Mouse (Mus musculus) liver, embryonic 13.5 days (tissue): ENCODE results near the gene Tnfrsf18. TPM values are rescaled to one million over a fixed set of nuclear protein-coding genes. Genes with fewer than 3 reads are reported as not detected.

Experiments used
- ATAC-seq: fragments of 200-750 bp; cut with Nextera tagmentation; 2 replicates; pipeline ENCODE4 v1.8.0; 2017; ENCODE audit warnings: low read depth, mild to moderate bottlenecking, moderate number of reproducible peaks, moderate library complexity
- DNase-seq: peaks from one replicate; pipeline ENCODE4 v3.0.0; 2022
- H3K27ac ChIP-seq: fragments of 300-500 bp; sonication (generic); 2 replicates; pipeline ENCODE4 v1.5.1; 2015; ENCODE audit warnings: moderate library complexity, mild to moderate bottlenecking, inconsistent platforms
- H3K27me3 ChIP-seq: fragments of 300-500 bp; sonication (generic); 2 replicates; pipeline ENCODE4 v1.6.1; 2015; ENCODE audit warnings: mild to moderate bottlenecking, inconsistent platforms
- H3K36me3 ChIP-seq: fragments of 300-500 bp; sonication (generic); 2 replicates; pipeline ENCODE4 v1.6.1; 2015; ENCODE audit warnings: mild to moderate bottlenecking, inconsistent platforms
- H3K4me1 ChIP-seq: fragments of 300-500 bp; sonication (generic); replicated peaks from 2 replicates; pipeline ENCODE4 v1.6.1; 2015; ENCODE audit warnings: inconsistent platforms
- H3K4me2 ChIP-seq: fragments of 300-500 bp; sonication (generic); 2 replicates; pipeline ENCODE4 v1.6.1; 2015; ENCODE audit warnings: inconsistent platforms, mild to moderate bottlenecking, moderate library complexity
- H3K4me3 ChIP-seq: fragments of 300-500 bp; sonication (generic); replicated peaks from 2 replicates; pipeline ENCODE4 v1.5.1; 2015; ENCODE audit warnings: mild to moderate bottlenecking, inconsistent platforms
- H3K9ac ChIP-seq: fragments of 300-500 bp; sonication (generic); 2 replicates; pipeline ENCODE4 v1.6.1; 2015; ENCODE audit warnings: mild to moderate bottlenecking, inconsistent platforms
- H3K9me3 ChIP-seq: fragments of 300-500 bp; sonication (generic); replicated peaks from 2 replicates; pipeline ENCODE4 v1.6.1; 2016; ENCODE audit warnings: inconsistent platforms
- WGBS: fragments of 180-500 bp; shearing (Covaris S2); methylation state at CpG from one replicate; pipeline ENCODE4 v1.1.7; 2015; ENCODE audit not compliant: insufficient replicate concordance; 5-methylcytosine and 5-hydroxymethylcytosine counted together
- polyA plus RNA-seq: library from polyadenylated mRNA; unstranded; fragments of >200 nt; fragmentation: Nextera tagmentation; extraction: Ambion mirVana; gene quantifications from 2 replicates; pipeline ENCODE4 v1.2.1, GENCODE M21; 2015

Gene Tnfrsf18
- 0.60 and 0.65 TPM in 2 replicates for polyA plus RNA-seq

GRCm38 (mm10) chr4:156026013-156026412 is at the start of gene Tnfrsf18:
Gene Tnfrsf18, plus strand, starts transcription at chr4:156026164.
- no peaks in the 10 kb centered on the region for H3K9me3 ChIP-seq
- no peak within 1 kb of the TSS for H3K27ac ChIP-seq
- peaks cover 25% of the 10 kb centered on the region for H3K4me1 ChIP-seq
- no peak within 1 kb of the TSS for H3K9ac ChIP-seq
- ATAC-seq (no peak), DNase-seq (no peak)
- no peaks in the 10 kb centered on the region for H3K27me3 ChIP-seq
- no peak within 1 kb of the TSS for H3K4me3 ChIP-seq
- H3K4me2 ChIP-seq, result no peak within 1 kb of the TSS
- WGBS, result 38% methylated on average over 4 of the region's 4 CpGs
- H3K36me3 ChIP-seq, result peaks cover 5% of the 10 kb centered on the region; the same call in 1 of the 2 replicates

DNA sequence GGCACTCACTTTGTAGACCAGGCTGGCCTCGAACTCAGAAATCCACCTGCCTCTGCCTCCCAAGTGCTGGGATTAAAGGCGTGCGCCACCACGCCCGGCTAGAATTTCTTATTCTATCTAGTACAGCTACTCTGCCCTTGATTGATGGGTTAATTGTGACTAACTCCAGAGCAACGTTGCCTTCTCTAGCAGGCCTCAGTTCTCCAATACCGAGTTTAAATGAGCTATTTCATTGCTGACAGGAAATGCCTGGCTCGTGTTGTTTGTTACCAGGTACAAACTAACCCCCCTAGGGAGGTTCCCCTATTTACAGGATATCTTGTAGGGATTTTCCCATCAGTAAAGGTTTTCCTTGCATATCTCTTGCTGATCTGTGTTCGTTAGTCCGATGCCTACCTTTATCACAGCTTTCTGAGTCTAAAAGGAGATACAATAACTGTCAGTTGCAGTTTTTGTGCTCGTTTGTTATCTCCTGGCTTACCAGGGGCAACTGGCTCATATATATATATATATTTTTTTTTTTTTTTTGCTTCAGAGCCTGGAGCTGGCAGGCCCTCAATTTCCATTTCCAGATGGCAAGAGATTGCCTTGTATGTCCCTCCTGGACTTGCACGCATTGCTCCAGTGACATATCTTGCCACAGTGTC is 44.4 kb upstream of the Tnfrsf18 start:
- no peak overlapping the region for H3K4me3 ChIP-seq
- H3K4me1 ChIP-seq, result peaks cover 16% of the 10 kb centered on the region
- WGBS, result 43% methylated on average over 12 of the region's 12 CpGs
- peaks cover 7% of the 10 kb centered on the region for H3K27me3 ChIP-seq
- no peaks in the 10 kb centered on the region for H3K9me3 ChIP-seq
- H3K9ac ChIP-seq, result no peak overlapping the region
- no peak overlapping the region for H3K4me2 ChIP-seq
- H3K27ac ChIP-seq, result no peak overlapping the region
- DNase-seq, result no peak
- no peaks in the 10 kb centered on the region for H3K36me3 ChIP-seq
- ATAC-seq, result peak; percentile 20; the same call in 1 of the 2 replicates

- Histone ChIP-seq H3K9me3 (no peaks in the 10 kb centered on the region), H3K4me1 (peaks cover 31% of the 10 kb centered on the region), H3K4me2 (no peak overlapping the region), H3K27ac (no peak overlapping the region), H3K27me3 (peaks cover 7% of the 10 kb centered on the region), H3K36me3 (no peaks in the 10 kb centered on the region), H3K9ac (no peak overlapping the region), H3K4me3 (no peak overlapping the region)
- ATAC-seq, result no peak
- no peak for DNase-seq
- WGBS, result 23% methylated on average over 2 of the region's 2 CpGs
Observed at GRCm38 (mm10) chr4:155983788-155984187, 42.2 kb upstream of the Tnfrsf18 start.

- Histone ChIP-seq H3K9ac (peak overlapping the region; percentile 84), H3K27me3 (no peaks in the 10 kb centered on the region), H3K36me3 (peaks cover 12% of the 10 kb centered on the region), H3K4me1 (peaks cover 73% of the 10 kb centered on the region), H3K27ac (peak overlapping the region; percentile 89), H3K4me3 (peak overlapping the region; percentile 85), H3K9me3 (no peaks in the 10 kb centered on the region), H3K4me2 (peak overlapping the region; percentile 100)
- DNase-seq (peak; percentile 51), ATAC-seq (no peak)
- WGBS, result 67% methylated on average over 22 of the region's 22 CpGs
Observed at GRCm38 (mm10) chr4:155991211-155991907, 34.6 kb upstream of the Tnfrsf18 start.

DNA sequence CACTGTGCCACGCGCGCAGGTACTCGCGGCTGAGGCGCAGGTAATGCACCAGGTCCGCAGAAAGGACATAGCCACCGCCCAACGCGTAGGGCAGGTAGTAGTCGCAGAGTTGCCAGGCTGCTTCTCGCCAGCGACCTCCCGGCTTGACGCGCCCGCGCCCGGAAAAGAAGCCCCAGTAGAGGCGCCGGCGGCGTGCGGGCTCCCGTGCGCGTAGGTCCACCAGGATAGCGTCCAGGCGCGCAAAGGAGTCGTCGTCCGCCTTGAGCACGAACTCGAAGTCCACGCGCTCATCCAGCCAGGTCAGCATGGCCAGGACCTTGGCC is 34.1 kb upstream of the Tnfrsf18 start:
- no peaks in the 10 kb centered on the region for H3K9me3 ChIP-seq
- H3K4me1 ChIP-seq, result peaks cover 76% of the 10 kb centered on the region
- no peak for ATAC-seq
- H3K4me3 ChIP-seq, result peak overlapping the region; percentile 85
- H3K4me2 ChIP-seq, result peak overlapping the region; percentile 100
- peak overlapping the region; percentile 84 for H3K9ac ChIP-seq
- H3K27me3 ChIP-seq, result no peaks in the 10 kb centered on the region
- no peak for DNase-seq
- H3K27ac ChIP-seq, result peak overlapping the region; percentile 89
- WGBS, result 20% methylated on average over 37 of the region's 37 CpGs
- H3K36me3 ChIP-seq, result peaks cover 17% of the 10 kb centered on the region

- peak; percentile 80 for DNase-seq
- Histone ChIP-seq H3K36me3 (peaks cover 22% of the 10 kb centered on the region), H3K27ac (peak within 1 kb of the TSS; percentile 96), H3K9me3 (no peaks in the 10 kb centered on the region), H3K4me1 (peaks cover 75% of the 10 kb centered on the region), H3K27me3 (no peaks in the 10 kb centered on the region), H3K4me2 (peak within 1 kb of the TSS; percentile 100), H3K9ac (peak within 1 kb of the TSS; percentile 92), H3K4me3 (peak within 1 kb of the TSS; percentile 85)
- peak; percentile 79 for ATAC-seq
- WGBS, result under 1% methylated on average over 99 of the region's 99 CpGs
Observed at GRCm38 (mm10) chr4:155992241-155992905, 33.6 kb upstream of the Tnfrsf18 start, which contains the start of the genes B3galt6 and Sdf4. Gene B3galt6, minus strand, starts transcription at chr4:155992649. Gene Sdf4, plus strand, starts transcription at chr4:155992872.

GRCm38 (mm10) chr4:155992906-155993547 is 32.9 kb upstream of the Tnfrsf18 start:
- H3K27ac ChIP-seq, result peak overlapping the region; percentile 96
- H3K27me3 ChIP-seq, result no peaks in the 10 kb centered on the region
- DNase-seq (peak; percentile 94), ATAC-seq (peak; percentile 77)
- peak overlapping the region; percentile 92 for H3K9ac ChIP-seq
- H3K4me3 ChIP-seq, result peak overlapping the region; percentile 85
- WGBS, result under 1% methylated on average over 70 of the region's 70 CpGs
- peak overlapping the region; percentile 75 for H3K4me2 ChIP-seq
- H3K9me3 ChIP-seq, result no peaks in the 10 kb centered on the region
- peaks cover 28% of the 10 kb centered on the region for H3K36me3 ChIP-seq
- peaks cover 68% of the 10 kb centered on the region for H3K4me1 ChIP-seq

- 1% methylated on average over 15 of the region's 15 CpGs for WGBS
- DNase-seq (no peak), ATAC-seq (no peak)
- peak overlapping the region; percentile 96 for H3K27ac ChIP-seq
- H3K9me3 ChIP-seq, result no peaks in the 10 kb centered on the region
- H3K4me1 ChIP-seq, result peaks cover 62% of the 10 kb centered on the region
- no peaks in the 10 kb centered on the region for H3K27me3 ChIP-seq
- H3K4me3 ChIP-seq, result peak overlapping the region; percentile 85
- H3K4me2 ChIP-seq, result peak overlapping the region; percentile 75
- peaks cover 34% of the 10 kb centered on the region for H3K36me3 ChIP-seq
- peak overlapping the region; percentile 92 for H3K9ac ChIP-seq
Observed at GRCm38 (mm10) chr4:155993606-155994005, 32.4 kb upstream of the Tnfrsf18 start.

- DNase-seq (no peak), ATAC-seq (no peak)
- 88% methylated on average over 3 of the region's 3 CpGs for WGBS
- Histone ChIP-seq H3K36me3 (peaks cover 95% of the 10 kb centered on the region), H3K27me3 (no peaks in the 10 kb centered on the region), H3K4me2 (no peak overlapping the region), H3K4me1 (no peaks in the 10 kb centered on the region), H3K9me3 (no peaks in the 10 kb centered on the region), H3K9ac (no peak overlapping the region), H3K4me3 (no peak overlapping the region), H3K27ac (no peak overlapping the region)
Observed at GRCm38 (mm10) chr4:156004109-156004508, 21.9 kb upstream of the Tnfrsf18 start.

- Histone ChIP-seq H3K4me2 (no peak overlapping the region), H3K4me1 (no peaks in the 10 kb centered on the region), H3K9me3 (no peaks in the 10 kb centered on the region), H3K27me3 (no peaks in the 10 kb centered on the region), H3K27ac (no peak overlapping the region), H3K4me3 (no peak overlapping the region), H3K9ac (no peak overlapping the region), H3K36me3 (peaks cover 95% of the 10 kb centered on the region)
- DNase-seq, result no peak
- 84% methylated on average over 4 of the region's 4 CpGs for WGBS
- ATAC-seq, result no peak
Observed at GRCm38 (mm10) chr4:156008369-156008768, 17.6 kb upstream of the Tnfrsf18 start.

DNA sequence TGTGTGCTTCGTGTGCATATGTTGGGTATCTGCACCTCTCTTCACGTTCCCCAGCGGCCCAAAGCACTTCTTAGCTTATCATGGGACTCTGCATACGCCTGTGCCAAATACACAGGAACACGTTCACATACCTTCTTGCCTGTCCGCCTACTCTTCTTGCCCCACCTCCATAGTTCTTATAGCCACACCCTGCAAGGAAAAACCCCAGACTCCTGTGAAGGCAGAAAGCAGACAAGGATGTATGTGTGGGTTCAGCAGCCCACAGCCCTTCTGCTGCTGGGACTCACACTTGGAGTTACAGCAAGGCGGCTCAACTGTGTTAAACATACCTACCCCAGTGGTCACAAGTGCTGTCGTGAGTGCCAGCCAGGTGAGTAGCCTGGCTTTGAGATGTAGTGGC is 12.3 kb upstream of the Tnfrsf18 start, which contains the start of gene Tnfrsf4:
Gene Tnfrsf4 (plus strand): TSS at position 207 of the 400 bp plus-strand sequence.
- Histone ChIP-seq H3K4me2 (no peak within 1 kb of the TSS), H3K27me3 (no peaks in the 10 kb centered on the region), H3K36me3 (peaks cover 60% of the 10 kb centered on the region), H3K4me3 (no peak within 1 kb of the TSS), H3K9ac (no peak within 1 kb of the TSS), H3K9me3 (no peaks in the 10 kb centered on the region), H3K4me1 (no peaks in the 10 kb centered on the region), H3K27ac (no peak within 1 kb of the TSS)
- WGBS, result 72% methylated on average over 8 of the region's 8 CpGs
- no peak for ATAC-seq
- DNase-seq, result no peak
